ENCODE assay signal across 12 mouse cellular contexts in the genomic region with DNA sequence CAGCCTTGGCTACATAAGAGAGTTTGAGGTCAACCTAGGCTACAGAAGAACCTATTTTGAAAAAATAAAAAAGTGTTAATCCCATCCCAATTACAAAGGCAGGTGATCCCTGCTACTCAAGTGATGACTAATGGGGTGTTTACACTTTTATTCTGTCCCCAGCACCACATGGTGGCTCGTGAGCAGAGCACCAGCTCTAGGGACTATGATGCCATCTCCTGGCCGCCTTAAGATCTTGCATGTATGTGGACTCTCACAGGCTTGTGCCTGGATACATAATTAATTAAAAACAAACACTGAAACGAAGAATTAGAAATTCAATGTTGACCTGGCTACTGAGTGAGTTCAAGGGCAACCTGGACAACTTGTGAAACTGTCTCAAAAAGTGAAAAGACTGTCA. TPM values are rescaled to one million over a fixed set of nuclear protein-coding genes. Genes with fewer than 3 reads are reported as not detected.
DNase-seq lines count a peak whose midpoint lies in the region; ATAC-seq and TF ChIP-seq lines count a peak whose summit lies in the region.
"Had no signal": no experiment of that assay in that cellular context is flagged by ENCODE, and none has a peak within 500 bp of the region (broad histone marks: within the 10 kb centered on the region; RNA-seq: fewer than 3 reads in every experiment).

No protein-coding gene starts in this region.

- no peak overlapping the region for H3K4me3 ChIP-seq in kidney, adult 2 months (ENCODE audit: insufficient read depth, low read depth, low read length)
- H3K4me3 ChIP-seq in ES-E14 (ENCODE audit: insufficient read depth in 1 of 2, low read depth in 1 of 2, low read length in 2 of 2, poor library complexity in 1 of 2, severe bottlenecking in 1 of 2) = no peak overlapping the region
- no peak overlapping the region for H3K4me3 ChIP-seq in midbrain, embryonic 13.5 days (replicated peaks)
- H3K4me3 ChIP-seq: erythroblast, embryonic 14.5 days; lung, embryonic 15.5 days had no signal

- ATAC-seq in hematopoietic stem cell, adult 5-6 weeks (replicated peaks in 1 of 2; ENCODE audit: insufficient read depth in 1 of 2, low FRiP score in 2 of 2, low TSS enrichment in 1 of 2, low read depth in 1 of 2, poor library complexity in 2 of 2, severe bottlenecking in 2 of 2) = peak; percentile 58 to 60; a peak in 3 of 4 replicates
- no peak for ATAC-seq in midbrain, embryonic 13.5 days

- no peak for DNase-seq in kidney, adult 2 months
- DNase-seq in kidney, adult 8-10 months = no peak
- DNase-seq in A20 (ENCODE audit: low read depth, low spot score) (peak; percentile 74), ES-E14 (ENCODE audit: low read depth, low spot score) (no peak)
- DNase-seq in right cerebral cortex, adult 2 months (ENCODE audit: low spot score in 2 of 2) = no peak
- DNase-seq in cerebellum, adult 11 months = no peak
- DNase-seq: cerebellum, adult 11-12 months; heart, postnatal 4 days had no signal

- in situ Hi-C loops in ES-E14 (cut with MboI; ENCODE audit: low sequenced_read_pairs in 2 of 2, unreplicated experiment in 2 of 2) = no loop called here

- H3K9me3 ChIP-seq in ES-E14 (ENCODE audit: control insufficient read depth, insufficient read depth, low read depth, low read length) = no peaks in the 10 kb centered on the region
- H3K9me3 ChIP-seq in midbrain, embryonic 13.5 days = no peaks in the 10 kb centered on the region
- H3K9me3 ChIP-seq: lung, embryonic 15.5 days had no signal

- peak; percentile 34; the same call in 1 of the 2 replicates for TF ChIP-seq CTCF in kidney, adult 2 months (conservative IDR thresholded peaks at IDR 0.05; ENCODE audit: insufficient read depth, insufficient read length, low read depth, low read length)

- no peaks in the 10 kb centered on the region for H3K36me3 ChIP-seq in kidney, adult 2 months (ENCODE audit: control insufficient read depth, insufficient read depth, low read length)
- no peaks in the 10 kb centered on the region for H3K36me3 ChIP-seq in ES-E14 (ENCODE audit: control insufficient read depth, insufficient read depth, low read length, poor library complexity, severe bottlenecking)
- peaks cover 65% of the 10 kb centered on the region for H3K36me3 ChIP-seq in midbrain, embryonic 13.5 days

- no peak overlapping the region for H3K9ac ChIP-seq in ES-E14 (ENCODE audit: insufficient read depth, low read depth, low read length, poor library complexity, severe bottlenecking)
- no peak overlapping the region for H3K9ac ChIP-seq in midbrain, embryonic 13.5 days (replicated peaks)
- H3K9ac ChIP-seq: lung, embryonic 15.5 days had no signal

- no peak overlapping the region for H3K27ac ChIP-seq in kidney, adult 2 months (ENCODE audit: insufficient read depth, low read depth, low read length)
- no peak overlapping the region for H3K27ac ChIP-seq in ES-E14 (ENCODE audit: insufficient read depth, low read depth, low read length, poor library complexity, severe bottlenecking)
- no peak overlapping the region for H3K27ac ChIP-seq in midbrain, embryonic 13.5 days
- H3K27ac ChIP-seq: lung, embryonic 15.5 days had no signal

- no peak overlapping the region for H3K4me2 ChIP-seq in midbrain, embryonic 13.5 days (replicated peaks)
- H3K4me2 ChIP-seq: lung, embryonic 15.5 days had no signal

- no peaks in the 10 kb centered on the region for H3K4me1 ChIP-seq in kidney, adult 2 months (ENCODE audit: control insufficient read depth, insufficient read depth, low read length)
- no peaks in the 10 kb centered on the region for H3K4me1 ChIP-seq in ES-E14 (ENCODE audit: control insufficient read depth in 2 of 2, insufficient read depth in 2 of 2, low read length in 2 of 2, poor library complexity in 1 of 2)
- peaks cover 36% of the 10 kb centered on the region for H3K4me1 ChIP-seq in midbrain, embryonic 13.5 days (replicated peaks)

- TF ChIP-seq POLR2A in kidney, adult 2 months (IDR thresholded peaks at IDR 0.05; ENCODE audit: low read depth, low read length) = no peak

- WGBS in kidney, adult 2 months = 33% methylated on average over 3 of the region's 3 CpGs
- WGBS in midbrain, embryonic 13.5 days = 23% methylated on average over 3 of the region's 3 CpGs

- H3K27me3 ChIP-seq in kidney, adult 2 months (replicated peaks; ENCODE audit: control insufficient read depth, insufficient read depth, low read length) = no peaks in the 10 kb centered on the region
- H3K27me3 ChIP-seq in midbrain, embryonic 13.5 days = no peaks in the 10 kb centered on the region
- H3K27me3 ChIP-seq: lung, embryonic 15.5 days had no signal

TF ChIP-seq in ES-E14, 5 proteins besides CTCF, POLR2A, EP300 and RAD21:
- TF ChIP-seq MAFK (IDR thresholded peaks at IDR 0.05; ENCODE audit: insufficient read depth, low read depth, low read length) = 0 out of 2 replicates have a peak, but pooled peaks have one; percentile 19
- peak; percentile 42; the same call in 1 of the 2 replicates for TF ChIP-seq ZC3H11A (IDR thresholded peaks at IDR 0.05; ENCODE audit: borderline replicate concordance, low read depth, low read length)
- TF ChIP-seq CHD2 (IDR thresholded peaks at IDR 0.05; ENCODE audit: low read depth, low read length) = no peak

RNA-seq across cellular contexts. Expression of a gene that starts 12.3 kb away (rescaled TPM):
- polyA plus RNA-seq in kidney, adult 2 months (2012; rRNA removed) = 5.7 and 7.2 TPM in 2 replicates
- total RNA-seq in ES-E14 (2012; rRNA removed) = 6.8 and 8.8 TPM in 2 replicates
- 4.7 and 5.4 TPM in 2 replicates for total RNA-seq in hematopoietic stem cell, adult 5-6 weeks (2017)
- 77.4 and 77.9 TPM in 2 replicates for polyA plus RNA-seq in midbrain, embryonic 13.5 days (2015; fragmentation: Nextera tagmentation; extraction: Ambion mirVana)

RNA-seq across cellular contexts. Expression of a gene that starts 49.5 kb away (rescaled TPM):
- polyA plus RNA-seq in kidney, adult 2 months (2012; rRNA removed) = 8.0 and 8.2 TPM in 2 replicates
- total RNA-seq in ES-E14 (2012; rRNA removed) = 44.4 and 54.8 TPM in 2 replicates
- total RNA-seq in hematopoietic stem cell, adult 5-6 weeks (2017) = 44.6 and 50.8 TPM in 2 replicates
- polyA plus RNA-seq in midbrain, embryonic 13.5 days (2015; fragmentation: Nextera tagmentation; extraction: Ambion mirVana) = 15.6 and 16.1 TPM in 2 replicates
